Mouse (Mus musculus): ENCODE measurements around the gene Ankrd13d. TPM values are rescaled to one million over a fixed set of nuclear protein-coding genes. Genes with fewer than 3 reads are reported as not detected.
A peak's percentile ranks its signal among the peaks of the same experiment; 100 is the strongest.

Gene Ankrd13d
- total RNA-seq (2022) = 1 to 10 TPM in 1 of 4 experiments, under 1 TPM in 3; 0.59 to 2.1 (median 0.80) TPM

- DNase-seq (ENCODE audit: low spot score) = peak; percentile 74
Observed at GRCm38 (mm10) chr19:4282898-4283553, at the start of gene Ankrd13d. TSS of gene Ankrd13d (minus strand) at chr19:4283137.

GRCm38 (mm10) chr19:4332653-4333052, 49.7 kb upstream of the Ankrd13d start:
- peak; percentile 60 for DNase-seq (ENCODE audit: low spot score)

- DNase-seq (ENCODE audit: low spot score) = no peak
Observed at GRCm38 (mm10) chr19:4331273-4331672, 48.3 kb upstream of the Ankrd13d start.

GRCm38 (mm10) chr19:4330603-4331002, 47.7 kb upstream of the Ankrd13d start:
- no peak for DNase-seq (ENCODE audit: low spot score)

- DNase-seq (ENCODE audit: low spot score) = no peak
Observed at GRCm38 (mm10) chr19:4328737-4329304, 45.9 kb upstream of the Ankrd13d start.

GRCm38 (mm10) chr19:4326881-4327280, 43.9 kb upstream of the Ankrd13d start:
- no peak for DNase-seq (ENCODE audit: low spot score)

- no peak for DNase-seq (ENCODE audit: low spot score)
Observed at GRCm38 (mm10) chr19:4326106-4326505, 43.2 kb upstream of the Ankrd13d start.

- DNase-seq (ENCODE audit: low spot score) = no peak
Observed at GRCm38 (mm10) chr19:4322134-4322533, 39.2 kb upstream of the Ankrd13d start.

GRCm38 (mm10) chr19:4321622-4322021, 38.7 kb upstream of the Ankrd13d start:
- DNase-seq (ENCODE audit: low spot score) = no peak

GRCm38 (mm10) chr19:4319272-4319671, 36.3 kb upstream of the Ankrd13d start:
- no peak for DNase-seq (ENCODE audit: low spot score)

- DNase-seq (ENCODE audit: low spot score) = no peak
Observed at GRCm38 (mm10) chr19:4317181-4317580, 34.2 kb upstream of the Ankrd13d start.

- no peak for DNase-seq (ENCODE audit: low spot score)
Observed at GRCm38 (mm10) chr19:4315223-4315944, 32.4 kb upstream of the Ankrd13d start.

GRCm38 (mm10) chr19:4309776-4310185, 26.8 kb upstream of the Ankrd13d start:
- DNase-seq (ENCODE audit: low spot score) = no peak

GRCm38 (mm10) chr19:4309302-4309701, 26.4 kb upstream of the Ankrd13d start:
- no peak for DNase-seq (ENCODE audit: low spot score)

- peak; percentile 71 for DNase-seq (ENCODE audit: low spot score)
Observed at GRCm38 (mm10) chr19:4306190-4306577, 23.2 kb upstream of the Ankrd13d start, which contains the start of gene Grk2. TSS of gene Grk2 (minus strand) at chr19:4306222.

- no peak for DNase-seq (ENCODE audit: low spot score)
Observed at GRCm38 (mm10) chr19:4305491-4306189, 22.7 kb upstream of the Ankrd13d start.

- DNase-seq (ENCODE audit: low spot score) = no peak
Observed at GRCm38 (mm10) chr19:4304871-4305321, 22.0 kb upstream of the Ankrd13d start.

- DNase-seq (ENCODE audit: low spot score) = no peak
Observed at GRCm38 (mm10) chr19:4304251-4304821, 21.4 kb upstream of the Ankrd13d start.

- no peak for DNase-seq (ENCODE audit: low spot score)
Observed at GRCm38 (mm10) chr19:4303640-4303995, 20.7 kb upstream of the Ankrd13d start.

GRCm38 (mm10) chr19:4302936-4303639, 20.2 kb upstream of the Ankrd13d start:
- no peak for DNase-seq (ENCODE audit: low spot score)
